Mouse (Mus musculus) midbrain, embryonic 10.5 days (tissue): ENCODE measurements around the gene Rnase4. TPM values are rescaled to one million over a fixed set of nuclear protein-coding genes. Genes with fewer than 3 reads are reported as not detected.

Experiments
- DNase-seq: peaks from one replicate; pipeline ENCODE4 v3.0.0-alpha.2; 2017; ENCODE audit warnings: low spot score
- H3K27ac ChIP-seq: fragments of 300-500 bp; sonication (generic); replicated peaks from 2 replicates; pipeline ENCODE4 v1.5.1; 2016; ENCODE audit warnings: mild to moderate bottlenecking
- H3K27me3 ChIP-seq: fragments of 300-500 bp; sonication (generic); 2 replicates; pipeline ENCODE4 v1.6.1; 2016; ENCODE audit warnings: low read depth, mild to moderate bottlenecking; ENCODE audit not compliant: poor library complexity, severe bottlenecking
- H3K36me3 ChIP-seq: fragments of 300-500 bp; sonication (generic); 2 replicates; pipeline ENCODE4 v1.6.1; 2016; ENCODE audit warnings: mild to moderate bottlenecking, moderate library complexity
- H3K4me1 ChIP-seq: fragments of 300-500 bp; sonication (generic); 2 replicates; pipeline ENCODE4 v1.6.1; 2016
- H3K4me3 ChIP-seq: fragments of 300-500 bp; sonication (generic); 2 replicates; pipeline ENCODE4 v1.5.1; 2016; ENCODE audit warnings: mild to moderate bottlenecking, moderate library complexity
- H3K9me3 ChIP-seq: fragments of 300-500 bp; sonication (generic); replicated peaks from 2 replicates; pipeline ENCODE4 v1.6.1; 2016; ENCODE audit warnings: mild to moderate bottlenecking
- WGBS: fragments of 180-500 bp; shearing (Covaris S2); methylation state at CpG from one replicate; pipeline ENCODE4 v1.1.7; 2016; 5-methylcytosine and 5-hydroxymethylcytosine counted together
- polyA plus RNA-seq: library from polyadenylated mRNA; unstranded; fragments of >200 nt; fragmentation: Nextera tagmentation; extraction: Ambion mirVana; gene quantifications from 2 replicates; pipeline ENCODE4 v1.2.1, GENCODE M21; 2016

Gene Rnase4
- polyA plus RNA-seq, result 8.2 and 9.5 TPM in 2 replicates

DNA sequence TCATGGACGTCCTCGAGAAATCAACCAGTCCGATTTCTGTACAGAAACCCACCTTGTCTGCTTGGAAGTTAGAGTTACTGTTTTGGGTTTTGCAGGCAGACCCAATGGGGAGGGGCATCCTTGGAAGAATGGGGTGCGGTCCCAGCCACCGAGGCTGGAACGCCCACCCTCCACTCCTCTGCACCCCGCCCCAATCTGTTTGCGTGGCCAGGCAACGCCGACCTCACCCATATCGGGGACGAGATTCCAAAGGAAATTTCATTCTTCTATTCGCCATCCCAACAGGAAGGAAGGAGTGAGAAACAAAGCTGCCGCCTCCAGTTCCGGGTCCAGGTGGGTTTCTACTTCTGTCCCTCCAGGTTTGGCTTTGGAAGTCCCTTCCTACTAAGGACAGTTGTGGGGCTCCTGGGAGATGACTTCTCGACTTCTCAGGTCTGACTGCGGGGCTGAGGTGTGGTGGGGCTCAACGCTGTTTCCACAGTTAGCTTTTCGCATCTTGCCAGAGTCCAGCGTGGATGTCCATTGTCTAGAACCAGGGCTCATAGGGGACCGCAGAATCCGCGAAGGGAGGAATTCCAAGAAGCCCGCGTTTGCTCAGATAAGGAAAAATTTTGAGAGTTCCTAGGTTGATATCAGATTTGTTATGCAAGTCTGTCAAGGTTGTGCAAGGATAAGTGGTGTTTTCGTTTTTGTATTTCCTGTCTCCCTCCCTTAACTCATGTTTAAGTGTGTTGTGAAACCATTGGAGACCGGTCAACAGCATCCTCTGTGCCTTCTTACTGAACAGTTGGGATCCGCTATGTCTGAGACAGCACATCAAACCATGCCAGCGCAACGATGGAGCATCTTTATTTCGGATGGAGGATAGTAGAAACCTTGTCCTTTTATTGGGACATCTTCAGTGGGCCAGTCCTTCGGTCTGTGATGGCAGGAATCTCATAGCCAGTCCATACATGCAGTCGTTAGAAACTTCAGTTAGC lies at the start of gene Rnase4, which contains the start of gene Ang:
TSS of gene Rnase4 (plus strand) at position 157 of the 980 bp plus-strand sequence.
TSS of gene Ang (plus strand) at position 230 of the 980 bp plus-strand sequence.
- peak; percentile 63 for DNase-seq
- H3K9me3 ChIP-seq, result no peaks in the 10 kb centered on the region
- peaks cover 7% of the 10 kb centered on the region; the same call in 1 of the 2 replicates for H3K4me1 ChIP-seq
- H3K27me3 ChIP-seq, result peaks cover 18% of the 10 kb centered on the region
- WGBS, result 8% methylated on average over 33 of the region's 33 CpGs
- H3K4me3 ChIP-seq, result peak within 1 kb of the TSS; percentile 67
- H3K36me3 ChIP-seq, result no peaks in the 10 kb centered on the region
- peak within 1 kb of the TSS; percentile 84 for H3K27ac ChIP-seq

DNA sequence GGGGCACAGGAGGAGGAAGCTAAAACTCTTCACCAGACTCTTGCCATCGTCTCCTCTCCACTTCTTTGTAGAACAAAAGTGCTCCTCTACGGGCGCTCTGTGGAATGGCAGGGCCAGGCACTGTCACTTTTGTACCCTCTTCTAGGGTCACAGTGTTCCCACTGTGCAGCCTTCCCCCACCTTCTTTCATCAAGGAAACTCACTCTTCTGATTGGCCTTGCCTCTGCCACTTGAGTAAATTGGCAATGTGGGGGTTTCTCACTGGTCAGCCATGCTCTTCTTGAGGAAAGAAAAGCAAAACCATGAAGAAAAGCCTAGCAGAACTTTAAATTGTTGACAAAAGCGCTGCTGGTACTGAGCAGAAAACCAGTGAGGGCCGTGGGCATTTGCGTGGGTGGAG lies 49.1 kb upstream of the Rnase4 start, which contains the start of gene Rnase9:
TSS of gene Rnase9 (minus strand) at position 101 of the 400 bp plus-strand sequence.
- no peaks in the 10 kb centered on the region for H3K9me3 ChIP-seq
- H3K4me1 ChIP-seq, result no peaks in the 10 kb centered on the region
- DNase-seq, result no peak
- WGBS, result 75% methylated on average over 6 of the region's 6 CpGs
- no peaks in the 10 kb centered on the region for H3K36me3 ChIP-seq
- no peak within 1 kb of the TSS for H3K4me3 ChIP-seq
- H3K27me3 ChIP-seq, result no peaks in the 10 kb centered on the region
- H3K27ac ChIP-seq, result no peak within 1 kb of the TSS

DNA sequence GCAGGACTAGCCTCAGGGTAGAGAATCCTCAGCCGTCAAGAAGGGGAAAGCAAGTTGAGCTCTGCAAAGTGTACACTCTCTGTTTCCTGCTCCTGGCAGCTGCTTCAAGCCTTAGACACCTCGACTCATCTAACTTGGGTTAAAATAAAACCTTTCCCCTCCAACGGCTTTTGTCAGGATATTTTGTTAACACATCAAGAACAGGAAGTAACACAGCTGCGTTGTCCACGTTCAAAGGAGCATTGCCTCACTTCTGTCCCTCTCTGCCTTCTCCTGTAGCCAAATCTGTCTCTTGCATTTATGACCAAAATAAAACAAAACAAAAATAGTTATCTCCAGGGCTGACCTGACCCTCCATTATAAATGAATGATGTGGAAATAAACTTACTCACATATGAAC lies 43.0 kb upstream of the Rnase4 start:
- peaks cover 20% of the 10 kb centered on the region for H3K27me3 ChIP-seq
- no peaks in the 10 kb centered on the region for H3K9me3 ChIP-seq
- H3K36me3 ChIP-seq, result no peaks in the 10 kb centered on the region
- DNase-seq, result no peak
- H3K4me1 ChIP-seq, result peaks cover 7% of the 10 kb centered on the region
- no peak overlapping the region for H3K27ac ChIP-seq
- WGBS, result 75% methylated on average over 5 of the region's 5 CpGs
- no peak overlapping the region for H3K4me3 ChIP-seq

DNA sequence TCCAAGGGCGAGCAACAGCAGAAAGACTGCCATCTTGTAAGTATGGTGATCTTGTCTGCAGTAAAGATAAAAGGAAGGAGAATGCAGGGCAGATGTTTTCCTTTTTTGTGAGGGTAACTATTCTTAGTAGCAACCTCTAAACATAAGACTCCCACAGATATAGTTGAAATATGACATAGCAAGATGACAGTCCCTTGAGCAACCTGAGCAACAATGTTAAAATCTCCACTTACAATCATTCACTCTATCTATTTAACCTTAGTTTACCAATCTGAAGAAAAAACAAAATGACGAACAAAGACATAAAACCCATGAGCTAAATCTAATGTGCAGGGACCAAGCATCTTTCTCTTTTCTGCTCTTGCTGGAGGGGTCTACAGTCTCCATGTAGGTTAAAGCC lies 40.8 kb upstream of the Rnase4 start, which contains the start of gene Rnase11:
TSS of gene Rnase11 (minus strand) at position 101 of the 400 bp plus-strand sequence.
- Histone ChIP-seq H3K4me1 (peaks cover 26% of the 10 kb centered on the region), H3K9me3 (no peaks in the 10 kb centered on the region), H3K36me3 (no peaks in the 10 kb centered on the region), H3K27me3 (peaks cover 23% of the 10 kb centered on the region), H3K4me3 (no peak within 1 kb of the TSS), H3K27ac (no peak within 1 kb of the TSS)
- DNase-seq, result no peak
- WGBS, result 88% methylated on average over 2 of the region's 2 CpGs

DNA sequence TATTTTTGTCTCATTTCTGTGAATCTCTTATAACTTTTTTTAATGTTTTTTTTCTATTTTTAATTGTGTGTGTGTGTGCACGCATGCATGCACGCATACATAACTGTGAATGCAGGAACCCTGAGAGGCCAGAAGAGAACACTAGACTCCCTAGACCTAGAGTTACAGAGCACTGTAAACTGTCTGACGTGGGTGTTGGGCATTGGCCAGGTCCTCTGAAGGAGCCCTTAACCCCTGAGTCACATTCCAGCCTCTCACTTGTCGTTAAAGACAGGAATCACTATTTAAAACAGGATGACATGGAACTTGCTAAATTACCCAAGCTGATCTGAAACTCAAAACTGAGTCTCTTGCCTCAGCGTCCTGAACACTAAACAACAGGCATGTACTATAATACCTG lies 38.9 kb upstream of the Rnase4 start:
- Histone ChIP-seq H3K4me1 (peaks cover 27% of the 10 kb centered on the region), H3K27ac (no peak overlapping the region), H3K4me3 (no peak overlapping the region), H3K27me3 (peaks cover 23% of the 10 kb centered on the region), H3K9me3 (no peaks in the 10 kb centered on the region), H3K36me3 (no peaks in the 10 kb centered on the region)
- DNase-seq, result no peak
- 80% methylated on average over 5 of the region's 5 CpGs for WGBS

GRCm38 (mm10) chr14:51053176-51053575 lies 37.7 kb upstream of the Rnase4 start:
- no peak overlapping the region for H3K4me3 ChIP-seq
- H3K36me3 ChIP-seq, result no peaks in the 10 kb centered on the region
- DNase-seq, result no peak
- 56% methylated on average over 5 of the region's 5 CpGs for WGBS
- peaks cover 23% of the 10 kb centered on the region for H3K27me3 ChIP-seq
- peaks cover 30% of the 10 kb centered on the region for H3K4me1 ChIP-seq
- no peaks in the 10 kb centered on the region for H3K9me3 ChIP-seq
- no peak overlapping the region for H3K27ac ChIP-seq

- H3K9me3 ChIP-seq, result no peaks in the 10 kb centered on the region
- peaks cover 26% of the 10 kb centered on the region for H3K4me1 ChIP-seq
- H3K27me3 ChIP-seq, result peaks cover 23% of the 10 kb centered on the region
- WGBS, result 26% methylated on average over 13 of the region's 13 CpGs
- DNase-seq, result peak; percentile 27
- H3K36me3 ChIP-seq, result no peaks in the 10 kb centered on the region
- no peak overlapping the region for H3K4me3 ChIP-seq
- peak overlapping the region; percentile 63 for H3K27ac ChIP-seq
These were observed 36.3 kb upstream of the Rnase4 start for GRCm38 (mm10) chr14:51054243-51055237.

GRCm38 (mm10) chr14:51057401-51057831 lies 33.5 kb upstream of the Rnase4 start, which contains the start of gene Rnase12:
Gene Rnase12, minus strand, starts transcription at chr14:51057661.
- Histone ChIP-seq H3K36me3 (no peaks in the 10 kb centered on the region), H3K4me1 (peaks cover 27% of the 10 kb centered on the region), H3K4me3 (no peak within 1 kb of the TSS), H3K27me3 (peaks cover 22% of the 10 kb centered on the region; the same call in 1 of the 2 replicates), H3K9me3 (no peaks in the 10 kb centered on the region), H3K27ac (no peak within 1 kb of the TSS)
- peak; percentile 9 for DNase-seq
- 78% methylated on average over 9 of the region's 9 CpGs for WGBS

GRCm38 (mm10) chr14:51060761-51061160 lies 30.1 kb upstream of the Rnase4 start:
- H3K27ac ChIP-seq, result no peak overlapping the region
- H3K9me3 ChIP-seq, result no peaks in the 10 kb centered on the region
- H3K4me1 ChIP-seq, result peaks cover 11% of the 10 kb centered on the region
- H3K4me3 ChIP-seq, result no peak overlapping the region
- WGBS, result 92% methylated on average over 5 of the region's 5 CpGs
- DNase-seq, result no peak
- no peaks in the 10 kb centered on the region for H3K36me3 ChIP-seq
- H3K27me3 ChIP-seq, result peaks cover 15% of the 10 kb centered on the region; the same call in 1 of the 2 replicates

- WGBS, result 95% methylated on average over 5 of the region's 5 CpGs
These were observed 21.9 kb upstream of the Rnase4 start for GRCm38 (mm10) chr14:51068956-51069355.

DNA sequence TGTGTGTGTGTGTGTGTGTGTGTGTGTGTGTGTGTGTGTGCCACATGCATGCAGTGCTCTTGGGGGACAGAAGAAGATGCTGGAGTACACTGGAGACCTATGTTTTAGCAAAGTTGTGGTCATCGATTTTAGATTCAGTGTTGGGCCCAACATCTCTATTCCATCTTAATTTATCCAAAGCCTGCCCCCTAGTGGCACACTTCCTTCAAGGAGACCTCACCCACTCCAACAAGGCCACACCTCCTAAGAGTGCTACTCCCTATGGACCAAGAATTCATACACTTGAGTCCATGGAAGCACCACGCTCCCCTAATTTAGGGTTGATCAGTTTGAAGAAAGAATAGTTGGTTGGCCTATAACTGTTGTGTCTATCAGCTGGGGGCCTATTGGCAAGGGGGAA lies 21.3 kb upstream of the Rnase4 start:
- H3K4me1 ChIP-seq, result peaks cover 11% of the 10 kb centered on the region
- no peak for DNase-seq
- H3K36me3 ChIP-seq, result no peaks in the 10 kb centered on the region
- no peak overlapping the region for H3K27ac ChIP-seq
- 89% methylated on average over 2 of the region's 2 CpGs for WGBS
- no peak overlapping the region for H3K4me3 ChIP-seq
- no peaks in the 10 kb centered on the region for H3K9me3 ChIP-seq
- H3K27me3 ChIP-seq, result no peaks in the 10 kb centered on the region

More at GRCm38 (mm10) chr14:51068956-51069355, 21.9 kb upstream of the Rnase4 start:
- H3K4me1 ChIP-seq, result peaks cover 11% of the 10 kb centered on the region
- no peaks in the 10 kb centered on the region for H3K9me3 ChIP-seq
- H3K27ac ChIP-seq, result no peak overlapping the region
- no peak overlapping the region for H3K4me3 ChIP-seq
- no peak for DNase-seq
- H3K36me3 ChIP-seq, result no peaks in the 10 kb centered on the region
- H3K27me3 ChIP-seq, result no peaks in the 10 kb centered on the region

DNA sequence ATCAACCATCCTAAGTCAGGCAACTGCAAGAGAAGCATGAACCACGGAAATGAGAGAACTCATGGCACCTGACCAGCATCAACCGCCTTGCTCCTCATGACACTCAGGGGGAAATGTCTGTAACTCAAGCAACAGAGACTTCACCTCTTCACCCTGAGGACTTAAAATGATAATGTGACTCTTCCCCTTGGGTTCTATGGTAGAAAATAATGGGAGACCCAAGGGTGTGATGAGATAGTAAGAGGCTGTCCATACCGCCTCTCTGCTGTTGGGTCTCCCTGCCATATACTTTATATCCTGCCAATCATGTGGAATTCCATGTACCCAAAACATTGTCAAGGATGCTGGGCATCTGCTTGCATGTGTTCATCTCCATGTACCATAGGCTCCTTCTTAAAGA lies 16.5 kb upstream of the Rnase4 start, which contains the start of gene Olfr750:
TSS of gene Olfr750 (minus strand) at position 101 of the 400 bp plus-strand sequence.
- H3K4me1 ChIP-seq, result no peaks in the 10 kb centered on the region
- DNase-seq, result no peak
- no peaks in the 10 kb centered on the region for H3K36me3 ChIP-seq
- no peak within 1 kb of the TSS for H3K27ac ChIP-seq
- no peaks in the 10 kb centered on the region for H3K9me3 ChIP-seq
- no peaks in the 10 kb centered on the region for H3K27me3 ChIP-seq
- no peak within 1 kb of the TSS for H3K4me3 ChIP-seq
- WGBS, result 85% methylated on average over 3 of the region's 3 CpGs
